Mouse (Mus musculus) layer of hippocampus, adult 9-10 months (tissue): ENCODE measurements around the gene Abhd16a.
A peak's percentile ranks its signal among the peaks of the same experiment; 100 is the strongest.
"Not testable (repeated sequence)": the region's sequence is repeated elsewhere in the genome, so short reads cannot be mapped to it uniquely, and the experiment has no call there.

ENCODE experiments used
- DNase-seq: peaks from one replicate; pipeline ENCODE4 v3.0.0; 2022; ENCODE audit warnings: low spot score

The Abhd16a gene

GRCm38 (mm10) chr17:35121143-35121799, 32.2 kb downstream of the Abhd16a start, which contains the start of gene Gpank1:
Gene Gpank1, plus strand, starts transcription at chr17:35121455.
- peak; percentile 89 for DNase-seq

- DNase-seq = peak; percentile 44
Measured at GRCm38 (mm10) chr17:35121871-35122303, 32.8 kb downstream of the Abhd16a start, which contains the start of gene Csnk2b. Gene Csnk2b, minus strand, starts transcription at chr17:35122053.

GRCm38 (mm10) chr17:35123287-35123686, 34.2 kb downstream of the Abhd16a start:
- not testable (repeated sequence) for DNase-seq

GRCm38 (mm10) chr17:35124261-35124896, 35.3 kb downstream of the Abhd16a start:
- not testable (repeated sequence) for DNase-seq

GRCm38 (mm10) chr17:35125081-35125480, 36.0 kb downstream of the Abhd16a start:
- no peak for DNase-seq

GRCm38 (mm10) chr17:35125578-35125977, 36.5 kb downstream of the Abhd16a start:
- no peak for DNase-seq

GRCm38 (mm10) chr17:35126206-35126611, 37.1 kb downstream of the Abhd16a start, which contains the start of gene D17H6S53E:
Gene D17H6S53E, plus strand, starts transcription at chr17:35126373.
- DNase-seq = no peak

- DNase-seq = no peak
Measured at GRCm38 (mm10) chr17:35127017-35127416, 38.0 kb downstream of the Abhd16a start.

- no peak for DNase-seq
Measured at GRCm38 (mm10) chr17:35128996-35129395, 39.9 kb downstream of the Abhd16a start.

- DNase-seq = no peak
Measured at GRCm38 (mm10) chr17:35131038-35131437, 42.0 kb downstream of the Abhd16a start.

GRCm38 (mm10) chr17:35131500-35132173, 42.6 kb downstream of the Abhd16a start, which contains the start of gene Apom:
Gene Apom, minus strand, starts transcription at chr17:35132050.
- no peak for DNase-seq

- no peak for DNase-seq
Measured at GRCm38 (mm10) chr17:35132174-35132560, 43.1 kb downstream of the Abhd16a start.

GRCm38 (mm10) chr17:35133517-35133916, 44.5 kb downstream of the Abhd16a start:
- no peak for DNase-seq

GRCm38 (mm10) chr17:35134801-35135590, 45.9 kb downstream of the Abhd16a start, which contains the start of gene Bag6:
Gene Bag6, plus strand, starts transcription at chr17:35135178.
- peak; percentile 96 for DNase-seq

GRCm38 (mm10) chr17:35135591-35136320, 46.7 kb downstream of the Abhd16a start:
- DNase-seq = no peak

GRCm38 (mm10) chr17:35139269-35139668, 50.2 kb downstream of the Abhd16a start:
- DNase-seq = no peak

- no peak for DNase-seq
Measured at GRCm38 (mm10) chr17:35140490-35140996, 51.5 kb downstream of the Abhd16a start.

GRCm38 (mm10) chr17:35141971-35142370, 52.9 kb downstream of the Abhd16a start:
- DNase-seq = no peak

- no peak for DNase-seq
Measured at GRCm38 (mm10) chr17:35146139-35146538, 57.1 kb downstream of the Abhd16a start.

- no peak for DNase-seq
Measured at GRCm38 (mm10) chr17:35147348-35147747, 58.3 kb downstream of the Abhd16a start.
